Mouse (Mus musculus) brain, adult 10 weeks (tissue): ENCODE measurements around the gene Slamf7. TPM values are rescaled to one million over a fixed set of nuclear protein-coding genes. Genes with fewer than 3 reads are reported as not detected.

ENCODE experiments used
- polyA plus RNA-seq: library from polyadenylated mRNA; stranded (reverse); fragments of 350-450 nt; fragmentation: Illumina TruSeq; extraction: RNeasy Lipid Tissue Mini Kit (QIAGEN cat#74804); gene quantifications from one replicate; pipeline ENCODE4 v1.2.3, GENCODE M21; 2015; ENCODE audit warnings: low read depth, low replicate concordance

Slamf7 gene
- not detected for polyA plus RNA-seq

DNA sequence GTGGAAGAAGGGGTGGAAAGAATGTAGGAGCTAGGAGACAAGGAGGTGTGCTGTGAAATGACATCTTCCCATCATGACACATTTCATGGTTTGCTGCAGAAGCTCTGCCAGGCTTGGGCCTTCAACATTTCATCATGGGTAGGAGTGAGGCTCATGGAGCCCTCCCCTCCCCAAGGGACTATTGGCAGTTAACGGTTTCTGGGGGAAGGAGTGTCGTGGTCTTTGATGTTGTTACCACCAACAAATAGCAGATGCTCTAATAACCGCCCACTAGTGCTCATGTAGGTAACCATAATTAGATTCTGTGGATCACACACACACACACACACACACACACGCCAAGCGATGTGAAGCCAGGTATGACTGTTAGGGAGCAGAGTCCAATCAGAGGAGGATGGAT is at the start of gene Slamf7:
Slamf7 (minus strand) TSS at position 302 of the 400 bp plus-strand sequence.

DNA sequence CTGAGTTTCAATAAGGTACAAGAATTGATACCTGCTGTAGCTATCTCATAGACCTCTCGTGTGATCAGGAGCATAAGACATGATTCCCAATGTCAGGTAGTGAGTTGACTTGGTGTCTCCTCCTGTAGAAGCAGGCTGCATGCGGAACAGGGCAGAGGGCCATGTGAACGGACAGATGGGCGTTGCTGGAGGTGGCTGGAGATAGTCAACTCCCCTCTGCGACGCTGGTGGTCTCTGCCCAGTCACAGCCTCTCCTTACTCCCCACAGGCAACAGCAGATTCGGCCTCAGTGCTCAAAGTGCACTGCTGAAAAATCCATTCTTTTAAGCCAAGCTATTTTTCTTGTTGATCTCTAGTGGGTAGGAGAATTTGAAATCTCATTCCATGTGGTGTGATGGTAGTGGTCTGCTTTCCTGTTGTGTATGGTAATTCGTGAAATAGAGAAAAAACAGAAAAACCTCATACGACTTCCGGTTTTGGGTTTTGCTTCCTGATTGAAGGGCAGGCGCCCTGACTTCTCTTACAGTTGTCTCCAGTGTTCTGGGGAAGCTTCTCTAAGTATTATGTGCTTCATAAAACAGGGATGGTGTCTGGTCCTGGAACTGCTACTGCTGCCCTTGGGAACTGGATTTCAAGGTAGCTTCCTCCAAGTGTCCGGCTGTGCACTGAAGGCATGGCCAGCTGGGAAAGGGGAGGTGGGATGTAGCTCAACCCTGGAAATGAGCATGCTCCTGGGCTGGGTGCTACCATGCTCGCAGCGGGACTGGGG is 28.9 kb upstream of the Slamf7 start, which contains the start of gene Cd48:
Cd48 (plus strand) TSS at position 479 of the 769 bp plus-strand sequence.

DNA sequence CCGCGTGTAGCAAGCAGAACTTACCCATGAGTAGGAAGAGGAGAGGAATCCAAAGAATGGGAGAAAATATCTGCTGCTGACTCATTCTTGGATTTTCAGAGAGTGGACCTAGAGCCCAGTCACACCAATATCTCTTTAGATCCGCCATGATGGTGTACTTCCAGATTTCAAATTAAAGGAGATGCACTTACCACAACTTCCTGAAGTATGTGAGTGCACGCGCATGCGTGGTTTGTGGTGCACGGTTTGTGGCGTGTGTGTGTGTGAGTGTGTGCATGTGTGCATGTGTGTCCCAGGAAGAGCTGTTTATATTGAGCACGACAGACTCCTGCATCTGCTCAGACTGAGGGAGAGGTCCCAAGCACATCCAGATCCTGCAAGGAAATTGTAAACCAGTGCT is 45.7 kb downstream of the Slamf7 start, which contains the start of gene Ly9:
Ly9 (minus strand) TSS at position 235 of the 400 bp plus-strand sequence.

Other genes with a start within 250 kb of the Slamf7 start
- 125 TPM for gene Usf1, start 241.7 kb downstream of the Slamf7 start, polyA plus RNA-seq
- not detected for gene Tstd1, start 234.2 kb downstream of the Slamf7 start, polyA plus RNA-seq
- gene F11r, start 215.5 kb downstream of the Slamf7 start, polyA plus RNA-seq: 10.4 TPM
- 6.3 TPM for gene Alyref2, start 149.6 kb downstream of the Slamf7 start, polyA plus RNA-seq
- not detected for gene Itln1, start 117.7 kb downstream of the Slamf7 start, polyA plus RNA-seq
- gene Cd244a, start 93.8 kb downstream of the Slamf7 start, polyA plus RNA-seq: not detected
- gene Ly9, start 45.6 kb downstream of the Slamf7 start, polyA plus RNA-seq: 0.21 TPM
- 2.5 TPM for gene Cd48, start 29.0 kb upstream of the Slamf7 start, polyA plus RNA-seq
- 0.24 TPM for gene Slamf1, start 114.1 kb upstream of the Slamf7 start, polyA plus RNA-seq
- 5.3 TPM for gene Cd84, start 186.7 kb upstream of the Slamf7 start, polyA plus RNA-seq
- gene Gm10521, start 242.6 kb upstream of the Slamf7 start, polyA plus RNA-seq: not detected